ENCODE assay signal across 8 mouse cellular contexts in the genomic region with DNA sequence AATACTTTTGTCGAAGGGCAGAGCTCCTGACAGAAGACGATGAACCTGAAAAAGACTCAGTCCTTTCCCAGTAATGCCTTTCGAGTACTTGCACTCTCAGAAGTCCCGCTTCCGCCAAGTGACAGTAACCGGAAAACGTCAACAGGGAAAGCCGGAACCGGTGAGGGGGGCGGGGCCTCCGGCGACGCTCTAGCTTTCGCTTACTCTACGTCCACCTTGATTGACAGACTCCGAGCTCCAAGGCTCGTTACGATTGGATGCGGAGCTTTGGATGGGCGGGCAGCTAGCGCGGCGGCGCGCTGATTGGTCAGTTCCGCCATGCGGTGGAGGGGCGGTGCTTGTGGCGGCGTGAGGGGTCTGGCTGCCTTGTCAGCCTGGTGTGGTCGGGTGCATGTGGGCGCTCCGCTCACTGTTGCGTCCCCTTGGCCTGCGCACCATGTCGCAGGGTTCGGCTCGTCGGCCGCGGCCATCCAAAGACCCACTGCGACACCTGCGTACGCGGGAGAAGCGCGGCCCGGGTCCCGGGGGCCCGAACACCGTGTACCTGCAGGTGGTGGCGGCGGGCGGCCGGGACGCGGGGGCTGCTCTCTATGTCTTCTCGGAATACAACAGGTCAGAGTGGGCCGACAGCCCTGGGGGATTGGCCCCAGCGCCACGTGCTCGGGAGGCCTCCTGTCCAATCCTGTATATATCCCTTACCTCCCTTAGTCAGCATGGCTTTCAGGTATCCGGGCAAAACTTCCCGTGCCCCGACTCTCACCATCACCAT. TPM values are rescaled to one million over a fixed set of nuclear protein-coding genes. Genes with fewer than 3 reads are reported as not detected.
A peak's percentile ranks its signal among the peaks of the same experiment; 100 is the strongest.
DNase-seq lines count a peak whose midpoint lies in the region; ATAC-seq and TF ChIP-seq lines count a peak whose summit lies in the region.

A gene (plus strand): TSS at position 319 of the 769 bp plus-strand sequence.

- H3K4me3 ChIP-seq in forebrain, embryonic 10.5 days, result peak within 1 kb of the TSS; percentile 95
- H3K4me3 ChIP-seq in heart, embryonic 15.5 days, result peak within 1 kb of the TSS; percentile 91
- peak within 1 kb of the TSS; percentile 79 to 93 for H3K4me3 ChIP-seq in liver, embryonic 14.5 days (ENCODE audit: insufficient read depth in 1 of 2, low read depth in 2 of 2, low read length in 2 of 2)
- H3K4me3 ChIP-seq in neural tube, embryonic 11.5 days (ENCODE audit: low read depth, low read length), result peak within 1 kb of the TSS; percentile 86
- peak within 1 kb of the TSS; percentile 93 for H3K4me3 ChIP-seq in stomach, postnatal 0 days (ENCODE audit: low read depth, low read length)

- ATAC-seq in heart, embryonic 15.5 days (replicated peaks; ENCODE audit: insufficient number of reproducible peaks, insufficient read depth, low FRiP score, low read depth), result peak; percentile 99
- ATAC-seq in liver, embryonic 14.5 days (ENCODE audit: insufficient read depth), result peak; percentile 99
- peak; percentile 100 for ATAC-seq in neural tube, embryonic 11.5 days (ENCODE audit: insufficient read depth, low FRiP score, low TSS enrichment)
- ATAC-seq in stomach, postnatal 0 days (ENCODE audit: low FRiP score, low TSS enrichment), result peak; percentile 100

- no peaks in the 10 kb centered on the region for H3K9me3 ChIP-seq in forebrain, embryonic 10.5 days
- no peaks in the 10 kb centered on the region for H3K9me3 ChIP-seq in heart, embryonic 15.5 days (replicated peaks)
- H3K9me3 ChIP-seq in liver, embryonic 14.5 days (ENCODE audit: control insufficient read depth, low read length), result no peaks in the 10 kb centered on the region
- no peaks in the 10 kb centered on the region for H3K9me3 ChIP-seq in neural tube, embryonic 11.5 days (ENCODE audit: control insufficient read depth, low read length)
- no peaks in the 10 kb centered on the region for H3K9me3 ChIP-seq in stomach, postnatal 0 days (ENCODE audit: control insufficient read depth, low read length)

- H3K27ac ChIP-seq in forebrain, embryonic 10.5 days, result peak within 1 kb of the TSS; percentile 84
- no peak within 1 kb of the TSS; the same call in 1 of the 2 replicates for H3K27ac ChIP-seq in heart, embryonic 15.5 days
- peak within 1 kb of the TSS; percentile 41; the same call in 1 of the 2 replicates for H3K27ac ChIP-seq in liver, embryonic 14.5 days
- no peak within 1 kb of the TSS for H3K27ac ChIP-seq in neural tube, embryonic 11.5 days (ENCODE audit: low read depth, low read length)
- H3K27ac ChIP-seq in stomach, postnatal 0 days (replicated peaks), result no peak within 1 kb of the TSS

- no peaks in the 10 kb centered on the region for H3K27me3 ChIP-seq in forebrain, embryonic 10.5 days (ENCODE audit: poor library complexity, severe bottlenecking)
- H3K27me3 ChIP-seq in heart, embryonic 15.5 days, result 0 out of 2 replicates have a peak, but pooled peaks cover 3% of the 10 kb centered on the region
- no peaks in the 10 kb centered on the region for H3K27me3 ChIP-seq in liver, embryonic 14.5 days (ENCODE audit: control insufficient read depth, insufficient read depth, low read length)
- no peaks in the 10 kb centered on the region for H3K27me3 ChIP-seq in neural tube, embryonic 11.5 days (ENCODE audit: control insufficient read depth, insufficient read depth, low read length)
- H3K27me3 ChIP-seq in stomach, postnatal 0 days (ENCODE audit: control insufficient read depth, insufficient read depth, low read length), result no peaks in the 10 kb centered on the region

- under 1% methylated on average over 65 of the region's 65 CpGs for WGBS in forebrain, embryonic 10.5 days
- WGBS in heart, embryonic 15.5 days, result under 1% methylated on average over 65 of the region's 65 CpGs
- WGBS in liver, embryonic 14.5 days (ENCODE audit: insufficient replicate concordance), result under 1% methylated on average over 65 of the region's 65 CpGs
- WGBS in neural tube, embryonic 11.5 days, result under 1% methylated on average over 65 of the region's 65 CpGs
- WGBS in stomach, postnatal 0 days, result under 1% methylated on average over 63 of the region's 65 CpGs

- H3K4me1 ChIP-seq in forebrain, embryonic 10.5 days, result peaks cover 22% of the 10 kb centered on the region
- H3K4me1 ChIP-seq in heart, embryonic 15.5 days (replicated peaks), result peaks cover 13% of the 10 kb centered on the region
- peaks cover 10 to 14% of the 10 kb centered on the region in 2 experiments for H3K4me1 ChIP-seq in liver, embryonic 14.5 days (replicated peaks; ENCODE audit: control insufficient read depth in 2 of 2, insufficient read depth in 2 of 2, low read length in 1 of 2)
- peaks cover 7% of the 10 kb centered on the region for H3K4me1 ChIP-seq in neural tube, embryonic 11.5 days (ENCODE audit: control insufficient read depth, insufficient read depth, low read length)
- H3K4me1 ChIP-seq in stomach, postnatal 0 days (replicated peaks; ENCODE audit: control insufficient read depth, insufficient read depth), result no peaks in the 10 kb centered on the region

- H3K36me3 ChIP-seq in forebrain, embryonic 10.5 days (replicated peaks), result peaks cover 36% of the 10 kb centered on the region
- peaks cover 24% of the 10 kb centered on the region for H3K36me3 ChIP-seq in heart, embryonic 15.5 days
- H3K36me3 ChIP-seq in liver, embryonic 14.5 days (replicated peaks; ENCODE audit: control insufficient read depth, insufficient read depth, low read depth), result peaks cover 7% of the 10 kb centered on the region
- H3K36me3 ChIP-seq in neural tube, embryonic 11.5 days (ENCODE audit: control insufficient read depth, insufficient read depth, low read length), result no peaks in the 10 kb centered on the region; the same call in 1 of the 2 replicates
- H3K36me3 ChIP-seq in stomach, postnatal 0 days (ENCODE audit: control insufficient read depth, insufficient read depth, low read length), result peaks cover 4% of the 10 kb centered on the region; the same call in 1 of the 2 replicates

- peak within 1 kb of the TSS; percentile 88 for H3K9ac ChIP-seq in heart, embryonic 15.5 days
- H3K9ac ChIP-seq in liver, embryonic 14.5 days (replicated peaks), result peak within 1 kb of the TSS; percentile 80
- H3K9ac ChIP-seq in neural tube, embryonic 11.5 days (ENCODE audit: low read length), result peak within 1 kb of the TSS; percentile 72
- peak within 1 kb of the TSS; percentile 72 for H3K9ac ChIP-seq in stomach, postnatal 0 days (ENCODE audit: low read length)

- H3K4me2 ChIP-seq in heart, embryonic 15.5 days, result peak within 1 kb of the TSS; percentile 90
- H3K4me2 ChIP-seq in liver, embryonic 14.5 days (ENCODE audit: low read depth), result peak within 1 kb of the TSS; percentile 86
- H3K4me2 ChIP-seq in neural tube, embryonic 11.5 days (ENCODE audit: low read depth), result peak within 1 kb of the TSS; percentile 85
- H3K4me2 ChIP-seq in stomach, postnatal 0 days (replicated peaks; ENCODE audit: low read depth), result peak within 1 kb of the TSS; percentile 79

- no peak for TF ChIP-seq EP300 in liver, embryonic 14.5 days (IDR thresholded peaks at IDR 0.05; ENCODE audit: low read depth)
- no peak for TF ChIP-seq EP300 in stomach, postnatal 0 days (optimal IDR thresholded peaks at IDR 0.05)

- no peak for TF ChIP-seq CTCF in liver, embryonic 14.5 days (IDR thresholded peaks at IDR 0.05; ENCODE audit: low read depth)
- TF ChIP-seq CTCF in stomach, postnatal 0 days (IDR thresholded peaks at IDR 0.05; ENCODE audit: low read depth), result no peak

- DNase-seq in CD8-positive naive resting alpha-beta T cell, adult 2 months (ENCODE audit: low read depth in 2 of 2, low spot score in 2 of 2), result peak; percentile 95 to 96
- peak; percentile 95 for DNase-seq in c-Kit-positive CD71-negative TER-119-negative erythroid progenitor cells, embryonic 14.5 days (ENCODE audit: low read depth)
- peak; percentile 95 for DNase-seq in forebrain, embryonic 10.5 days (ENCODE audit: extremely low spot score, low spot score)
- peak; percentile 97 to 98 for DNase-seq in kidney, postnatal 25 days
- DNase-seq in liver, embryonic 14.5 days (ENCODE audit: low read depth in 3 of 3, low spot score in 3 of 3), result peak; percentile 97
- DNase-seq in neural tube, embryonic 11.5 days (ENCODE audit: low spot score), result peak; percentile 98
- DNase-seq in stomach, postnatal 0 days (ENCODE audit: low spot score), result peak; percentile 97

RNA-seq across cellular contexts. Expression of the gene that starts here (rescaled TPM):
- 39.9 and 40.3 TPM in 2 replicates for polyA plus RNA-seq in forebrain, embryonic 10.5 days (2016; fragmentation: Nextera tagmentation; extraction: Ambion mirVana)
- polyA plus RNA-seq in heart, embryonic 15.5 days (2015; fragmentation: Nextera tagmentation; extraction: Ambion mirVana), result 16.7 and 20.6 TPM in 2 replicates
- polyA plus RNA-seq in liver, embryonic 14.5 days (2012; rRNA removed), result 8.5 and 12.1 TPM in 2 replicates
- polyA plus RNA-seq in liver, embryonic 14.5 days (2014; fragmentation: Nextera tagmentation; extraction: Ambion mirVana), result 13.0 and 14.5 TPM in 2 replicates
- 36.6 and 43.0 TPM in 2 replicates for polyA plus RNA-seq in neural tube, embryonic 11.5 days (2014; fragmentation: Nextera tagmentation; extraction: Ambion mirVana)
- polyA plus RNA-seq in stomach, postnatal 0 days (2015; fragmentation: Nextera tagmentation; extraction: Ambion mirVana), result 14.0 and 15.4 TPM in 2 replicates

Comparison
In these comparisons a context has a peak if more than half of its experiments do, and no peak if none do; other contexts are left out.
1. H3K27ac ChIP-seq: peak in forebrain, embryonic 10.5 days (single experiment) and liver, embryonic 14.5 days (single experiment); none in heart, embryonic 15.5 days (single experiment), neural tube, embryonic 11.5 days (single experiment) and stomach, postnatal 0 days (single experiment).
2. Peak in every context shown above with its lines, with median percentiles within 50 percentile points of each other: DNase-seq, H3K4me3 ChIP-seq, ATAC-seq, H3K4me2 ChIP-seq and H3K9ac ChIP-seq.